Mouse (Mus musculus): ENCODE results near the gene Fst.

Fst gene

DNA sequence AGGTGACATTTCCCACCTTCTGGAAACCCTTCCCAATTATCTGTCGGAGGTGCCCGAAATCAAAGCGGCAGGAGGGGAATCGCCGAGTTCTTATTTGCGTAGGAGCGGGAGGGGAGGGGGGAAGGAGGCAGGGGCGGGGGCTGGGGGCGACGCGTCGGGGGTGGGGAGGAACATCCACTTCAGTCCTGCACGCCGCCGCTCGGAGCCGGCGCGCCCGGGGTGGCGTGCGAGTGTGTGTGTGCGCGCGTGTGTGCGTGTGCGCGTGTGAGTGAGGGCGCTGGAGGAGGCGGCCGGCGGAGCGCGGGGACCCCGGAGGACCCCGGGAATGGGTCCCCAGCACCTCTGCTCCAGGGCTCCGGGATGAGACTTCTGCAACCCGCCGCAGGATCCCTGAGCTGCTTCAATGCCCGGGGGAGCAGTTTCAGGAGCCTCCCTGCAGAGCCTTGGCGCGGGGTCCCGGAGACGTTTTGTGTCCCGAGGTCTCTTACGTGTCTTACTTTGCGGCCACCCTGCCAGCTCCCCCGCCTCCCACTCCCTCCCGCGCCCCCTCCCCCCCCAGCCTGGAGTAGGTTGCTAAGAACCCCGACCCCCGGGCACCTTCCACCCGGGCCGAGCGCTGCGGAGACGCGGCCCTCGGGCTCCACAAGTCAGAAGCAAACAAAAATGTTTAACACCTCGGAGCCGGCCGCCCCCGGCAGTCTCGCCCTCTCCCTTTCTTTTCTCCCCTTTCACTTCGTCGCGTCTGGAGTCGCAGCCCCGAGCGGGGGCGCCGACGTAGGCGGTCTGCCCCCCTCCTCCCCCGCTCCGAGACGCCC lies at the start of gene Fst:
Gene Fst (minus strand): TSS at position 66 of the 815 bp plus-strand sequence.
- DNase-seq: peak; percentile 15

DNA sequence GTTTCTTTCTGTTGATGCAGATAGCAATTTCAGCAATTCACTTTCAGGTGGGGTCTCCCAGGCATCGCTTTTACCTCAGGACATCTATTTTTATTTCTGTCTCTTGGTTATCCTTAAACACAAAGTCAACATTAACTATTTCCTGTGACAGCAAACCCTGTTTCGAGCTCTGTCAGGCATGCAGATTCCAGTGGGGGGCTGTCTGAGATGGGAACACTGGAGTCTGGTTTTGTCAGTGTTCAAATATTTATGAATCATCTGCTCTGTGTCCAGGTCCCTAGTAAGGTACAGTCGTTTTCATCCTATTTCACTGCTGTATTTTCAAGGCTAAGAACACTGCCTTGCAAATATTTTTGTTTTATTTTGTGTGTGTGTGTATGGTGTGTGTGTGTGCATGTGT lies 35.1 kb upstream of the Fst start:
- DNase-seq: no peak

DNA sequence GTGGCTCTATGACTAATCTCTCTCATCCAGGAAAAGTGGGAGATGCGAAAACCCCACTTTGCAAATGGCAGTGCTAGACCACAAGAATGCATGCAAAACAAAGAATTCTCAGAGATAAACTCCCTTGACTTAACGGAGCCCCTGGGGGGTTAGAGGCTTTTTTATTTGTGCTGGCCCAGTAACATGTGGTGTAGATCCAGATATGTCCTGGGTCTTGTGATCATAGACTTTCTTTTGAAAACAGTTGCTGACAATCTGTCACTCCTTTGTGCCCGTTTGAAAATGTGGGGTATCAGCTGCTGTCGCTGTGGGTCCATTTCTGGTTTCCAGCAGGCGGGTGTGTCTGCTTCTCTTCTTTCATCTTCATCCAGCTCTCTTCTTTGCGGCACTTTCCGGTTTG lies 29.4 kb upstream of the Fst start:
- no peak for DNase-seq

DNA sequence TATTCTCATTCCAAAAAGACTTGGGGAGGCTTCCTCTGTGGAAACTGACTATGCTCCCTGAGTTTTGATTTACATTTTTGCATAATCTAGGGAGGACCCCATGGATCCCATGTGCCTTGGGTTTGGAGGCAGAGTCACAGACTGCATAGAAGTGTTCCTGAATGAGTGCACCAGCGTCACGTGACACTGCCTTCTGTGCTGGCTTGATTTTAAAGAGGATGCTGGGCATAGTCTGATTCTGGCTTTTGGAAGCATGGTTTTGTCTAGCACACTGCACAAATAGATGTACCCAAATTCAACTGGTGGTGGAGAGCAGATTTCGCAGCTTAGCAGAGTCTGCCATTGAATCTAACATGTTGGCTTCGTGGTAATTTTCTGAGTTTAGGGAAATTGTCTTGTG lies 19.6 kb upstream of the Fst start:
- no peak for DNase-seq

DNA sequence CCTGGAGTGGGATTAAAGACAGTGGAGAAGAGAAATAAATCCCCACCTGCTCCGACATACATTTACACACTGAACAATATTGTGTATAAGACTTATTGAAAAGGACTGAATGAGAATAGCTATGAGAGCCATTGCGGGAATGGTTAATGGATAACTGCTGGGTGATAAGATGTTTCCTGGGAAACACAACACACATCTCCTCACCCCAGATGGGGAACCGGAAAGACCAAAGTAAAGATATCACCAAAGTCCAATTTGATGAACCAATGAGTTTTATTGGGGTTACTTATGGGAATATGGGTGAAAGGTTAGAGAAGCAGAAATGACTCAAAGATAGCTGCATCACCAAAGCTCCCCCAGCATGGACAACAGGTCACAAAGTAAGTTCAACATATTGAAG lies 11.2 kb upstream of the Fst start:
- DNase-seq: no peak

DNA sequence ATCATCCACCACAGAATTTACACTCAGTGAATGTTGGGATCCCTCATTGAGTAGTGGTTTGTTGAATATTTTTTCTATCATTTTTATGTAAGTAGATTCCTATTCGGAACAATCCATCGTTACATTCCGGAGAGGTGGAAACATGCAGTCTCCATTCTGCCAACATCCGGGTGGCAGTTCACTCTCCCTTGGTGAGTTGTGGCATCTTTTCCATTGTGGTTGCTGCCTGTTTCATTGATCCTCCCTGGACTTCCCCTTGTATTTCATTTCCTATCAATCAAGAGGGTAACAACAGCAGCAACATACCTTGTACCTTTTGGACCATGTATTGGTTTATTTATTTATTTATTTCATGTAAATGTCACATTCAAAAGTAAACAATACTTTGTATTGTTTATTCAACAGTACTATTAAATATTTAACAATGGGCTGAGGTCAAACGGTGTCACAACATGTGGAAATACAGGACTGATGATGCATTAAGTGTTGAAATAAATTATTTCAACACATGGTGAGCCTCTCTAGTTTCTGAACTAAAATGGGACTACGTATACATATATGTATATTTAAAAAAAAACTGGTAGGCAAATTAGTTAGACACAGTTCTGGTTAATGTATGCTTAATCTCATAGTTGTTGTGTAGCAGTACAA lies 7.6 kb upstream of the Fst start:
- no peak for DNase-seq

DNA sequence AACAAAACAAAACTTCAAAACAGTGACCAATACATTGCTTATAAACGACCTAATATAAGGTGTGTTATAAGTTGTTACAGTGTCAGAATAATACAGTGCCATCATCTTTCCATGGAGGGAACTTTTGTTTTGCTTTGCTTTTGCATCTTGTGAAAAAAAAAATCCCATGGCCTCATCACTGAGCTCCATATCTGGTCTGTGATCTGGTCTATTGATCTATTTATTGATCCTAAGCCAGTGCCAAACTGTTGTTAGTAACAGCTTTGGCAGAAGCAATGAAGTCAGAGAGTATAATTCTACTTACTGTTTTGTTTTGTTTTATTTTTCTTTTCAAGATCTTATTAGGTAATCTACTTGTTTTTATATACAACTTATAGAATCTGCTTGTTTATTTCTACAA lies 6.6 kb upstream of the Fst start:
- no peak for DNase-seq

DNA sequence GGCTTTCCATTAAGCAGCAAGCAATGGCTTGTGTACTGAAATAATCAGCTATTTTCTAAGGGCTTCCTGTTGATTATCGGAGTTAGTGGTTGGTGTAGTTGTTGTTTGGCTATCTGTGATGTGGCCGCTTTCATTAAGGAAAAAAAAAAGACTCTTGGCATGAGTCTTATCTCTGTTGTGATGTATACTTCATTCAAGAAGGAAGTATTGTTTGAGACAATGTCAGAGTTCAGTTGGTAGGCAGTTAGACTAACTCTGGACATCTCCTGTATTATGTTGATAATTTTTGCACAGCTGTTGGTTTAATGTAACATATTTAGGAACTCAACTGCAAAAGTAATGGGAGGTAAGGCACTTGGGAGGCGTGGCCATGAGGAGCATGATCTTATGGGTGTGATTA lies 6.1 kb upstream of the Fst start:
- DNase-seq: no peak

DNA sequence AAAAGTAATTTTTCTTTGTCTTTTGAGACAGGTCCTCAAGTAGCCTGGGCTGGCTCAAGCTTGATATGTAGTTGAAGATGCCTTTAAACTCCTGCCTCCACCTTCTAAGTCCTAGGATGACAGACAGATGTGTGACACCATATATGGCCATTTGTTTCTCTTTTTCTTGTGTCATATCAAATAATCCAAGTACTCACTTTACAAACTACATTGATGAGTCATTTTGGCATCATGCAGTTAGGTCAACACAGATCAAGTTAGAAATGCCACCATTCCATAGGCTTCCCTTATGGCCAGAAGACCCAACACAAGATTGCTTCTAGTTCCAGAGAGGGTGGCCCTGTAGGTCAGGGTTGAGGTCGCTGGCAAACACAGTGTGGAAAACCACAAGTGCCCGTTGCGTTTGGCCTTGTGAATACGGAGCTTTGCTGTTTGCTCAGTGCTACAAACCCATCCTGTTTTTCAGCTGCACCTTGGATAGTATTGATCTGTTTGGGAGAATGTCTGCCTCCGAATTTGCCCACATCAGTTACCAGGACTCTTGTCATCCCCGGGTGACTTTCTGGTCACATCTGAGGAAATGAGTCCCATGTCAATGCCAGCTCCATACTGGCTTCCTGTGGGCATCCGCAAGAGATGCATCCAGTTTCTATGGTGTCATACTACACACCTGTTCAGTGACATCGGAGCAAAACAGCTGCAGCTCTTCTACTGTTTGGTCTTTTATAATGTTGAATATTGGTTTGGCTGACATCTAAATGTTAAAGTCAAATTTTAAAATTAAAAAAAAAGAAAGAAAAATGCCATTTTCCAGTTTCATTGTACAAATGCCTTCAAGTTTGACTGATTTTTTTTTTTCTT lies 4.0 kb upstream of the Fst start:
- DNase-seq: peak; percentile 23

DNA sequence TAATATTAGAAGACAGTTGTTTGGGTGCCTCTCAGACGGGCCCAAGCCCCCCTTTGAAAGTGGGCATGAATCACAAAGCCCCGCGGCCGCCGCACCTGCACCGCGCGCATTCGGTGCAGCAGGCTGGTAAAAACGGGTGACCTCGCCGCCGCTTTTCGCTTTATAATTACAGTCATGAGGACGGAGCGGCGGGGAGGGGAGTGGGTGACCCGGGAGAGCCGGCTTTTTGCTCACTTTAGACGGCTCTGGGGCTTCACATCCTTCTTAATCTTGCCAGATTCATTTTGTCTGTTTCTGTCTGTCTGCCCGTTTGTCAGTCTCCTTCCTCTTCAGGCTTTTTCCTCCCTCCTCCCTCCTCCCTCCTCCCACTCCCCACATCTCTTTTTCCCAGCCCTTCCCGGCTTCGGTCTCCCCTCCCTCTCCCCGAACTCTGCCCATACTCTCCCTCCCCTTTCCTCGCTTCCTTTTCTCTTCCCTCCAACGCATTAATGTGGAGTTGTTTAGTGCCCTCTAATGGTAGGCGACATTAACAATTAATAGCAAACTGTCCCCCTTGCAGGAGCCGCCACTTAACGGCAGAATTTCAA lies 1.6 kb upstream of the Fst start:
- DNase-seq: peak; percentile 22

DNA sequence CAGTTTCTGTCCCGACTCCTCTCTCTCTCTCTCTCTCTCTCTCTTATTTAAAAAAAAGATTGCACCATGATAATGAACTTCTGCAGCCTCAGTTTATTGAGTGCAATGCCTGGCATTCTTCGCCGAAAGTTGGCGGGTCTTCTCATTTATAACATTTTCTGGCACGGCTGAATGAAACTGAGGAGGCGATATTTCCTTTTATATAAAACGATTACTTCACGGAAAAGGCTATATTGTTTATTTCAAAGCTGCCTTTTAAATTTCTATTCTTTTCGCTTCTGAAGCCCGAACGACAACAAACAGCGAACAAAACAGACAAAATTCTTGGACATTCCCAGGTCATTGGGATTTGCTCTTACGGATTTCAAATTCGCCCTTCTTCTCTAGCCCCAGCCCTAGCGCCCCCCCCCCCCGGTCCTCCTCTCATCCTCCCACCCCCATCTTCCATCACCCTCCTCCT lies 980 bp upstream of the Fst start:
- no peak for DNase-seq

DNA sequence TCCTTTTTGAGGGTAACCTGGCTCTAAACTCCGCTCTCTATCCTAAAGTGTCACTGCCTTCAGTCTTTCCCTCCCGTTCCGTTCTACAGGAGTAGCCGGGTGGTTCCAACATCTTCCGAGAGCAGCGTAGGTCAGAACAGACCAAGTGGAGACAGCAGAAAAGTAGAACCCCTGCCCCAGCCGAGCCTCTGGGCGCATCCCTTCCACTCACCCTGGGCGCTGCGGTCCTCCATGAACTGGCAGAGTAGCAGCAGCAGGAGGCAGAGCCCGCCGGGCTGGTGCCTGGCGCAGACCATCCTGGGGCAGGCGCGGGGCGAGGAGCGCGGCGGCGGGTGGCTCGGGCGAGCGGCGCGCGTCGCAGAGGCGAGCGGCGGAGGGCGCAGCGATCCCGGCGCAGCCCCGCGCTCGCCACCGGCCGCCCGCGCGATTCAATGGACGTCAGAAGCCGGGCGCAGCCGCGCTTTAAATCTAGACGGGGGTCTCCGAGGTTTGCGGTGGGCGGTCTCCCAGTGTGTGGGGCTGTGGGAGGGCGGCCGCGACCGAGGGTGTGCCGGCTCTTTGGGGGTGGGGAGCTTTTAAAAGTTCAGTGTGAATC lies 363 bp downstream of the Fst start:
- peak; percentile 33 for DNase-seq

DNA sequence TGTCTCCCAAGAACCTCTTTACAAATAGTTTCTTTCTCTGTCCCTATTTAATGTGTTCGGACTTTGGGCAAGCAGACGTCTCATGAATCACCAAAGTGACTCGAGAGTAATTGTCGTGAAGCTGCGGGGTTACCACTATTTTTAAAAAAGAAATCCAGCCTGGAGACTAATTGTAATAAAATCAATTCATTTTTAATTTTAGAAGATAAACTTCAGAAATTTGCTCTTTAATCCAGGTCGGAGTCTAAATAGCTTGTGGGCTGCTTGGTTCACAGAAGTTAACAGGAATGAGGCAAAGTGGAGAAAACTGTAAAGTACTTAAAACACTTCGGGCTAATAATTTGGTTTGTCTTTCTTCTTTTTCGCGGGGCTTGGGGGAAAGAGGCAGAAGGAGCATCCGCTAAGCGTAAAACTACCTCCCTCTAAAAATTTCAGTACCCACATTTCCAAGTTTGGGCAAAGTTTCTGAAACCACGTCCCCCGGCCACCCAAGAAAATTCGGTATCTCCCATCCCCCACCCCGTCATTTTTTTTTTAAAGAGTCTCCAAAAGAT lies 1.1 kb downstream of the Fst start:
- DNase-seq: no peak

DNA sequence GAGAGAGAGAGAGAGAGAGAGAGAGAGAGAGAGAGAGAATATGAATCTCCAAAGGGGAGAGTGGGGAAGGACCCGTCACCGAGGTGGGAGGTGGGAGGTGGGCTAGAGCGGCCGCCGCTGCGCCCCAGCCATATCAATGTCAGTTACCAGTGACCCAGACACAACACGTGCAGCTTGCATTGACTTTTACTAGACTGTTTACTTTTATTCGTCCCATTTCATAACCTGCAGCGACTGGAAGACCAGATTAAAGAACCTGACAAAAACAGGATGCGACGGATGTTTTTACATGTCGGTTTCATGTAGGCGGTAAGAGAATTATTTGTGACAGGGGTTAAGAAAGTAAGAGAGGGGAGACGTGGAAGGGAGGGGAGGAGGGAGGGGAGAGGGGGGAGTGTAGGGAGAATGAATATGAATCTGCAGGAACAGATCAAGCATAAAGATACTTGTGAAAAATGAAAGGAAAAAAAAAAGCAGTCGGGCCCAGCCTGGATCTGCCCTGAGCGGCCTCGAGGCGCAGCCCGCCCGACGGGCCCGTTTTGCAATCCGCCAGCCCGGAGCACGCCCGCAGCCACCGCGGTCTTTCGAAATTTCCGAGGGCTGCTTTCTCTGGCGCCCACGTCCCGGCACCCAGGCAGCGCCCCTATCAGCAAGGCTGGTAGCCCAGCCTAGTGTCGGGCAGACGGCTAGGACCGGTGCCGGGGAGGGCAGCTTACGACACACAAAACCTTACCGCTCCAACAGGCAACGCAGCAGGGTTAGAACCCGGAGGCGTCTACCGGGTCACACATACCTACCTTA lies 1.8 kb downstream of the Fst start:
- peak; percentile 46 for DNase-seq

DNA sequence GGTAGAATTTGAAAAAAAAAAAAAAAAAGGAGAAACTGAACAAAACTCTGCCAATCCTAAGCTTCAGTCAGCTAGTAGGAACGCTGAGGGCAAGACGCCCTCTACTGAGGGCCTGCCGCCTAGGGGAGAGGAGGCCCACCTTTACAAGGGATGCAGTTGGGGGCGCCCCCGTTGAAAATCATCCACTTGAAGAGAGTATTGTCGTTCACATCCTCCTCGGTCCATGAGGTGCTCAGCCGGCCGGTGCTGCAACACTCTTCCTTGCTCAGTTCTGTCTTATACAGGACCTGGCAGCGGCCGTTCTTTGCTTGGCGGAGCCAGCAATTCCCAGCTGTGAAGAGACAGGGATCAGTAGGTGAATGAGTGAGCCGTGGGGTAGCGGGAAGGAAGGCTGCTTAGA lies 2.5 kb downstream of the Fst start:
- peak; percentile 14 for DNase-seq

DNA sequence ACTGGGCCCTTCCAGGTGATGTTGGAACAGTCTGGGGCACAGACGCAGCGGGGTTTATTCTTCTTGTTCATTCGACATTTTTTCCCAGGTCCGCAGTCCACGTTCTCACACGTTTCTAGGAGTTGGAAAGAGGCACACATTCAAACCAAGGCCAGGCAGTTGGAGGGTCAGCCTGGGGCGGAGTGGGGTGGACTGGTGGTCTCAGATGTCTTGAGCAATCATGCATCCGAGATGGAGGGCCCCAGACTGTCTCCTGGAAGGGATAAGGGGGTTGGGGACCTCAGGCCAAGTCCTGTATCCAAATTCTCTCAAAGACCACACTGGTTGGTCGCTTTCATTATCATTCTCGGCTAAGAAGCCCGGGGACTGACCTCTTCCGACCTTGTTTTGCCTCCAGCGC lies 3.0 kb downstream of the Fst start:
- no peak for DNase-seq

DNA sequence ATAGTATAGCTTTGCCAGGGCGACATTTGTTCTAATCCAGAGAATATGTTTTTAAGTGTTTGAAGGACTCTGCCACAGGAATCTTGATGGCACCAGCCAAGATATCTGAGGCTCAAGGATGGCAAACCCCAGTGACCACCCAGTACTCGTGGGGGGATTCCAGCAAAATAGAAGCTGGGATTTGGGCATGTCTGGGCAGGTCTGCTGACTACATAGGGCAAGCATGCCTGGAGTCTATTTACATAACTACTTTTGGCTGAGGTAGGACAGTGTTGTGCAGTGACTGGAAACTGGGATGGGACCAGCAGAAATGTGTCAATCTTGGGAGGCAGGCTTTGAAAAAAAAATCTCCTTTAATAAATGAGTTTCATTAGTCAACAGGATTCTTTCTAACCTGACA lies 11.5 kb downstream of the Fst start:
- no peak for DNase-seq

DNA sequence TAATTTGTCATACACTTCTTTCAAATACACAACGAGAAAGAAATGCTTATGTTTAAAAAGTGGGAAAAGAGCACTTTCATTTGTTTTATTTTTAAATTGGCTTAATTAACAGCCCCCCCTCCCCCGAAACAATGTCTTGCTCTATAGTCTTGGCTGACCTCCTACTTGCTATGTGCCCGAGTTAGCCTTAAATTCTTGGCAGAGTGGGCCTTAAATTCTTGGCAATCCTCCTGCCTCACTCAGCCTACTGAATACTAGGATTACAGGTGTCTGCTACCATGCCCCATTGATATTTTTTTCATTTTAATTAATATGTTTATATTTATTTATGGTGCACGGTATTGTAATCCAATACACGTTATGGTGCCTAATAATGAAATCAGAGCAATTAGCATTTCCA lies 26.3 kb downstream of the Fst start:
- DNase-seq: no peak

DNA sequence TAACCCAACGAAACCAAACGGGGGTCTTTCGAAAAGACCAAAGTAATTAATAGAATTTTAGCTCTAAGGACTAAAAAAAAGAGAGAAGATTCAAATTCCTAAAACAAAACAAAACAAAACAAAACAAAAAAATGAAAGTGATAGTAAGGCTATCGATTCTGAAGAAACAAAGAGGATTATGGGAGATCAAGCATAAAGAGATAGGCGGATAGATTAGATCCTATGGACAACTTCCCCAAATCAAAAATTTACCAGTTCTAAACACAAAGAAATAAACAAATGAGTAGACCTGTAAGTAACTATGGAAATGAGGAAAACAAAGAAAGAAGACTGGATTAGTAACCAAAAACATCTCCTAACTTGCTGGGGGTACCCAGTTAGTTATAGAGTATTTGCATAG lies 33.5 kb downstream of the Fst start:
- DNase-seq: no peak

DNA sequence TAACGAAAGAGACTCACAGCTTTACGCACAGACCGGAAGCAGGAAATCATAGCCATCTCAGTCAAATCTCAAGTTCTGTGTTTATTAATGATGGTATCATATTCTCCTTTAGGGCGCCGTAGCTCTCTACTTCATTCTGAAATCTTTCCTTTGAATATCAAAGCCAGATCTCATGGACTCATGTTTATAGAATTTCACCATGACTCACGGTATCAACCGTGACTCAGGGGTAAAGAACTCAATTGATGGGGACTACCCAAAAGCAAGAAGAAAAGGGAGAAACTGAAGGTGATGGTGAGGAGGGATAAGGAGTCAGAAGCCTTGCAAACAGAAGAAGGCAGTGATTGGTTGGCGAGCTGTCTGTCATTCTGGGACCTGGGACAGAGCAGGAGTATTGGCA lies 38.5 kb downstream of the Fst start:
- DNase-seq: no peak

DNA sequence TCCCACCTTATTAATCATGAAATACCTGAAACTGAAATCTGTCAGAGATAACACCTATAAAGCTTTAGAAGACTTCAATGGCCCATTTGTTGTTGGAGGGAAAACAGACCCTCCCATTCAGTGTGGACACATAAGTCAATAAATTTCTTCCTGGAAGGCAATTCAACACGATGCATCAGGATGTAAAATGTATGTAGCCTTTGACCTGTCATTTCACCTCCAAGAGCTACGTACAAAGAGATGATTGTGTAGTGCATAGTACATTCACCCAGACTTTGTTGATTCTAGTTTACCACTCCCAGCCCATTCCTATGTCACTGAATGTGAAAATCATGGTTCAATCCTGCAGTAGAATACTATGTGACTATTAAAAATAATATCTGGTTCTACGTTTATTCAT lies 39.4 kb downstream of the Fst start:
- no peak for DNase-seq

DNA sequence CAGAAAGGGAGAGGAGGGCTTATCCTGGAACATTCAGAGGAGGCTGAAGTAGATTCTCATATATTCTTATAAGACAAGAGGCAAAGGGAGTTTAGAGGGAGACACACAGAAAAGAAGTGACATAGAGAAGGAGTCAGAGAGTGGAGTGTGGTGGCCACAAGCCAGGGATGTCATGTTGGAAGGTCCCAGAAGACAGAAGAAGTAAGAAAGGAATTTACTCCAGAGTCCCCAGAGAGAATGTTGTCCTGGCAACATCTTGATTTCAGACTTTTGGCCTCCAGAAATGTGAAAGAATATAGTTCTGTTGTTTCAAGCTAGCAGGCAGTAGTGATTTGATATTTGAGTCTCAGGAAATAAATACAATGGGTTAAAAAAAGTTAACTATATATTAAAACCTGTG lies 46.4 kb downstream of the Fst start:
- no peak for DNase-seq

Measured in liver (tissue).